Mouse (Mus musculus) natural killer cell, adult 2 months (primary cell): ENCODE results near the gene Zan.
"Not testable (repeated sequence)": the region's sequence is repeated elsewhere in the genome, so short reads cannot be mapped to it uniquely, and the experiment has no call there.

Source experiments
- DNase-seq, 2 experiments: peaks; one replicate each; pipeline ENCODE4 v3.0.0; 2022; ENCODE audit warnings: low spot score in 2 of 2

Gene Zan

DNA sequence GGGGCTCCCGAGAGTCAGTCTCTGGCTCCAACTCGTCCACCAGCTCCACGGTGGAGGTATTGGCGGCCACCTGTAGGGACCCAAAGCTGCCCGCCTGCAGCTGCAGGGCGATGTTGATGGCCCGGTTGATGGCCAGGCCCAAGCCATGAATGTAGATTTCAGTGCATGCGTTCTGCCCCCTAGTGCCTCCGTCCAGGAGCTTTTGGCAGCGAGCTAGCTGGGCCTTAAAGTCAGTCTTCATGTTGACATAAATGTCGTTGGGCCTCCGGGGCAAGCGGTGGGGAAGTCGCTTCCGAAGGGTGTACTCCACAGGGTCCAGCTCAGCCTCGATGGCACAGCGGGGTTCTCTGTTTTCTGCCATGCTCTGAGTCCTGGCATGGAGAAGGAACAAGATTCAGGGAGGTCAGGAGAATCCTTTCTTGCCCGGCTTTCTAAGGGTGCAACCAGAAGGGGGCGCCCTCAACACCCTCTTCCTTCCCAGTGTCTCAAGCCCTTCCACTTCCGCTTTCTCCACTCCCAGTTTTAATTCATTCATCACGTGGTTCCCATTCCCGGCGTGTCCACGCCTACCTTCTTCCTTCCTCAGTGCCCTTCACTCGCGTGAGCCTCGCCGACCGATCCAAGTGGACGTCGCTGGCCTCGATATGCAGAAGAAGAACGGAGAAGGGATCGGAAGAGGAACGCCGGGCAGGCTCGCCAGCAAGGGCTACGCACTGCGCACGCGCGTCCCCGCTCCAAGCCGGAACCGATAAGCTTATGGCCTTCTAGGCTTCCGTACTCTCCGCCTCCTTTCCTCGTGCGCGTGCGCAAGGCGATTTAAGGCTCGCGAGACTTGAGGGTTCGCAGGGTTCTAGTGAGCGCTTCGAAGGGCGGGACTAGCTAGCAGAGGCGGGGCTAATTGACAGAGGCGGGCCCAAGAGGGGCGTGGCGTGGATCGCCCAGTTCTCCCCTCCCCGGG, 25.1 kb upstream of the Zan start, which contains the start of gene Pop7:
TSS of gene Pop7 (minus strand) at position 810 of the 958 bp plus-strand sequence.
- DNase-seq: peak; percentile 100

DNA sequence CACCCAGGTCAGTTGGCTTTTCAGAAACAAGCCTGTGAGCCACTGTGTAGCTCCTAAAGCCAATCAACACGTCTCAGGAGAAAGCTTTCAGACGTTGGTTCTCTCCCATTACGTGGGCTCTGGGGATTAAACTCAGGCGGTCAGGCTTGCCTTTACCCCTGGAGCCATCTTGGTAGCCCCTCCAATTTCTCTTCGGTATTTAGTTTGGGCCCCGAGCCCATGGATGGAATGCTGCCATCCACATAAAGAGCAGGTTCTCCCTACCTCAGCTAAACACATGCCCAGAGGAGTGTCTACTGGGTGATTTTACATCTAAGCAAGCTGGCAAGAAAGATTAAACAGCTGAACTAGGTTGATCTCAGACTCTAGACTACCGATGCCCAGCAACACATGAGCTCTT, 23.3 kb upstream of the Zan start:
- DNase-seq: no peak

DNA sequence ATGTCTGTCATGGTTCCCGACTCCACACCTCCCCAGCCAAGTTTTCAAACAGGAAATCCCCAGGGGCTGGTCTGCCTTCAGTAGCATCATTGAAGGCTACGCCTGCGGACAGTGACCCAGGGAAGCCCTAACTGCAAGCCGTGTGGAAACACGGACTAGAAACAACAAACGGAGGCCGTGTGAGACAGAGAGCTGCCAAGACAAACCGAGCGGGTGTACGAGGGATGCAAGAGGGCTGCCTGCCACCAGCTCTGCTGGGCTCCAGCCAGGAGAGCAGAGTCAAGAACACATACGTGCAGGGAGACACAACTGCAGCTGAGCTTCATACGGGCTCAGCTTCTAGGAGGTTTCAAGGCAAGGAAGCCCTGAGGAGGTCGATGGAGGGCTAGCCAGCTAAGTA, 17.0 kb upstream of the Zan start:
- DNase-seq: no peak

DNA sequence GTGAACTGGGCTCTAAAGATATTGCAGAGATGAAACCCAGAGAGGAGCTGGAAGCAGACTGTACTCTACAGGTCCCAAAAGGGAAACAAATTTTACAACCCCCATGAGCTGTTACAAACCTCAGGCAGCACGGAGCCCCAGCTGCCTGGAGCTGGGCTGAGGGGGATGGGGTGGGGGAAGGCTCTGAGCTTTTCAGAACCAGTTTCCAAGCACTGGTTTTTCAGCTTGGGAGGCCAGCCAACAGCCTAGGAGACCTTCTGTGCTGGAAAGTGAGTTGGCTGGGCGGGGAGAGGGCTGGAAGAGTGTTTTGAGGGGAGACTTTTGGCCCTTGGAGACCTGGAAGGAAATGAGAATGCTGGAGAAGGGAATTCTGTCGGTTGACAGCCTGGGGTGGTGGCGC, 14.7 kb upstream of the Zan start:
- DNase-seq: no peak

DNA sequence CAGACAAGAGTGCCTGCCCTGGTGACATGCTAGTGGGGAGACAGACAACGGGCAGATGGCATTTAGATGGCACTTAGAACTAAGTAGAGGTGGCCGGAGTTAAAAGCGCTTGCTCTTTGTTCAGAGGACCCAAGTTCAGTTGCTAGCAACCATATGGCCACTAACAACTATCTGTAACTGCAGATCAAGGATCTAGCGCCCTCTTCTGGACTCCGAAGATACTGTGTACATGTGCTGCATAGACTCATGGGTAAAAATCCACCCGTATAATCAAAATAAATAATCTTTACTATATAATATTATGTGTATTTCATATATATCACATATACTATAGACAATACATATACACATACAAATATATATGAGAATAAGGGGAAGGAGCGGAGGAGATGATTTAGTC, 10.8 kb upstream of the Zan start:
- no peak for DNase-seq

DNA sequence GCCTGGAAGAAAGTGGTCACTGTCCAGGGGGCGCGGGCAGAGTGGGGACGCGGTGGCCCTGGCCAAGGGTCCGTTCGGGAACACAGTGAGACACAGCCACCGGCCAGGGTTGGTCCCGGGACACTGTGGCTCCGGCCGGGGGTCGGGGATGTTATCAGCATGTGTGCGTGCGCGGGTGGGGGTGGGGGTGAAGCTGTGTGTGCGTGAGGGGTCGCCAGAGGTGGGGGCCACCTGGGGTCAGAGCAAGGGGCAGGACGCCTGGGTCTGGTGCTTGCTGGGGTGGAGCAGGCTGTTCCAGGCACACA, 8.9 kb upstream of the Zan start:
- DNase-seq: no peak

DNA sequence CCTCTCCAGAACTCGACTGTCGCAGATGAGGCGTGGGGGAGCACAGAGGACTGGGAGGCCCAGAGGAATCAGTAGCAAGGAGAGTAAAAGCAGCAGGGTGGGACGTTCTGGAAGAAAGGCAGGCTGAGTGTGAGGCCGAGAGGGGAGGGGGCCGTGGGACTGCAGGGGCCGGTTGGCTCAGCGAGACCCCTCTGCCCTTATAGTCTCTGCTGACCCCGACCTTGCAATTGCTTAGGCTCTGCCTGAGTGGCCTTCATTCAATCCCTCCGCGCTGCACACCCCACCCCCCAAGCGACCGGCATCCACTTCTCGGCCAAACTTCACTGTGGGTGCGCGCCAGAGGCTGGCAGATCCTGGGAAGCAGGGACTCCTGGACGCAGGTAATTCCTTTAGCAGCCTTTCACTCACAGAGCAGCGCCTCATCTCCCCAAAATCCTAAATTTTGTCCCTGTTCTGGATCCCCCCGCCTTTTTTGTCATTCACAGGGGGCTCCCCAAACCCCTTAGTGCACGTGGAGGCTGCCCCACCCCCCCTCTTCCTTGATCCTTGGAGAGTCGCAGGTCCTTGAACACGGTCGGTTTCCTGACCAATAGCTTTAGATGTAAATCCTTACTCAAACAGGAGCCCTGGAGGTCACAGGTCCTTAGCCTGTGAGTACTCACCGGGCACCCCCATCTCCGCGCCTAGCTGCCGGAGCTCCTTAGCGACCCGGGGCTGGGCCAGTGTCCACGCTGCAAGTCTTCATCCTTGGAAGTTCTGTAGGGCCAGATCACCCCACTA, 8.4 kb upstream of the Zan start:
- no peak for DNase-seq

DNA sequence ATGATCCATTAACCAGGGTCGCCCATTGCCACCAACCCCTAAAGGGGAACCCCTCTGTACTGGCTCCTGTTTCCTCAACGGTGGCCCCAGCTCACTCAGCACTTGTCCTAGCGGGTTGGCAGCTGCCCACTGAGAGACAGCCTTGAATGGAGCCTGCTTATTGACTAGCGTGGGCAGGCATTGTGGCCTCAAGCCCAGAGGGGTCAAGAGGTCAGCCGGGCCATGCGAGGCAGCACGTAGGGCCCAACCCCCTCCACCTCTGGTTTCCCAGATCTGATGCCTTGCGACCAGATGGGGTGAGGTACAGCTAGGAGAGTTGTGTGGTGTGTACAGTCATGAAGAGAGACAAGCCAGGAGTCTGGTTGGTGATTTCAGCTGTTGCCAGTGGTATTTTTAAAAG, 5.0 kb upstream of the Zan start:
- DNase-seq: no peak

DNA sequence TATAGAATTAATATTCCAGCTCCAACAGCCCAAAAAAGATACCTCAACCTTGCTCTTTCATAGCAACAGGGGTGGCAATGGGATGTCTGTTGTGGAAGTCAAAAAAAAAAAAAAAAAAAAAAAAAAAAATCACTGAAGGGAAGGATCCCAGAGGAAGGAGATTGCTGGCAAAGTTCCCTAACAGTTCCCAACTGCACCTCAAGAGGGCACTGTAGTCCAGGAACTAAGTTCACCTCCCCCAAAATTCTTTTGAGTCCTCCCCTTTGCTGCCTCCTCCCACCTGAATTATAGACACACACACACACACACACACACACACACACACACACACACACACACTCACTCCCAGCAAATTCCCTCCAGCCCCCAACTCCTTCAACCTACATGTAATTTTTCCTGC, 4.3 kb upstream of the Zan start:
- peak; percentile 15 to 47 for DNase-seq

DNA sequence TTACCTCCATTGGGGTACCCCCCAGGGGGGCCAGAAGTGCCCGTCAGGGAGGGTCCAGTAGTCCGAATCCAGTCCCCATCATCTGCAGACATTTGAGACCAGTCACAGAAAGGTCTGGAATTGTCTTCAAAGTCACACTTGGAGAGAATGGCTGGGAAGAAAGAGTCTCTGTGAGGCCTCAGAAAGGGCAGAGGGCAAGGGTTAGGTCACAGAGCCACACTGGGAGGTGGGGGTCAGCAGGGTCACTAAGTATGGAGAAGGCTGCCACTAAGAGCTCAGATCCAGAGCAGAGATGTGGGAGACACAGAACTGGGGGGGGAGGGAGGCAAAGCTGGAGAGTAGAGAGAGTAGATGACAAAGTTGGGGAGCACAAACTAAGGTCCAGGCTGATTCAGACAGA, 2.5 kb downstream of the Zan start:
- DNase-seq: no peak

DNA sequence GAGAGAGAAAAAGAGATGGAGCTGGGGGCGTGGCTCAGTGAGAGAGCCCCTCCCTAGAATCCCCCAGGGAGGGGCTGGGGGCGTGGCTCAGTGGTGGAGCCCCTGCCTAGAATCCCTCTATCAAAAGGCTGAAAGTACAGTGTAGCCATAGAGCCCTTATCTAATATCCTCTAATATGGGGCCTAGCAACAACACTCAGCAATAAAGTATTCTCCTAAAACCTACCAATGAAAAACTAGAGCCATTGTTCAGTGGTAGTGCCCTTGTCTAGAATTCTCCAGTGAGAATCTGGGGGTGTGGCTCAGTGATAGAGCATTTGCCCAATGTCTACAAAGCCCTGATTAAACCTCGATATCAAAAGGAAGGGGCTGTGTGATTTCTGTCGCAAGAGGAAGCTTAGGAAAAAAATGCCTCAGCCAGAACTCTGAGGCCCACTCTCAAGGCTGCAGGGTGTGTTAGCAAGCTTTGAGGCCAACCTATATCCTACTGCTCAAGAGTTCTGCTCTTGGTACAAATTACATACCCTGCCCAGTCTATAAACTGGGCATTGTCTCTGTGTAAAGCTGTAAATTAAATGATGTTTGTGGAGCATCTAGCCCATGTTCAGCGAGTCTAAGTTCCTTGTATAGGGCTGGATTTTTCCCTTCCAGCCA, 4.5 kb downstream of the Zan start:
- DNase-seq: no peak

DNA sequence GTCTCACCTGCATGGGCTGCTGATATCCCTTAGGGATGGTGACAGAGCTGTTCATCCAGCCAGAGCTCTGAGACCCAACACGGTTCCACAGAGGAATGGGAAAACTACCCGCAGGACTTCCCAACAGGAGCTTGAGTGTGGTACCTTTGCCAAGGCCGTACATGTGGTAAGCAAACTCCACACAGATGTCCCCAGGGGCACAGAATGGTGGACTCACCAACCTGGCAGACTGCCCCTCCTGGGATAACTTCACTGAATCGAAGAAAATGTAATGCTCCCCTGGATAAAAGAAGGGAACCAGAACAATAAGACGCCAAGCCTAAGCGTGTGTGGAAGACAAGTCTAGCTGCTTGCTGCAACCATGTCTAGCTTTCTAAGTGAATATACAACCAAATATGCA, 9.9 kb downstream of the Zan start:
- no peak for DNase-seq

DNA sequence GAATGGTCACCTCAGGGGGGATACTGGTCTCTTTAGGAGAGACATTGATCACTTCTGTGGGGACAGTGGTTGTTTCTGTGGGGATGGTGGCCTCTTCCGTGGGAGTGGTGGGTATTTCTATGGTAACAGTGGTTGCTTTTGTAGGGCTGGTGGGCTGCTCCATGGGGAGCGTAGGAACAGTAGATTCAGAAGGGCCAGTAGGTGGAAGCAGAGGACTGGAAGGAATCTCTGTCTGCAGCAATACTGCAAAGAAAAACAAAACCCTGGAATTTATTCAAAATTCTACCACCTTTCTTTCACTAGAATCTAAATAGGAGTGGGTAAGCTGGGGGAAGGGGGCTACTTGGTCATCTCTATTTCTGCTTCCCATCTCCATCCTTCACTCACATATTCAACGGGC, 11.8 kb downstream of the Zan start:
- DNase-seq: no peak

DNA sequence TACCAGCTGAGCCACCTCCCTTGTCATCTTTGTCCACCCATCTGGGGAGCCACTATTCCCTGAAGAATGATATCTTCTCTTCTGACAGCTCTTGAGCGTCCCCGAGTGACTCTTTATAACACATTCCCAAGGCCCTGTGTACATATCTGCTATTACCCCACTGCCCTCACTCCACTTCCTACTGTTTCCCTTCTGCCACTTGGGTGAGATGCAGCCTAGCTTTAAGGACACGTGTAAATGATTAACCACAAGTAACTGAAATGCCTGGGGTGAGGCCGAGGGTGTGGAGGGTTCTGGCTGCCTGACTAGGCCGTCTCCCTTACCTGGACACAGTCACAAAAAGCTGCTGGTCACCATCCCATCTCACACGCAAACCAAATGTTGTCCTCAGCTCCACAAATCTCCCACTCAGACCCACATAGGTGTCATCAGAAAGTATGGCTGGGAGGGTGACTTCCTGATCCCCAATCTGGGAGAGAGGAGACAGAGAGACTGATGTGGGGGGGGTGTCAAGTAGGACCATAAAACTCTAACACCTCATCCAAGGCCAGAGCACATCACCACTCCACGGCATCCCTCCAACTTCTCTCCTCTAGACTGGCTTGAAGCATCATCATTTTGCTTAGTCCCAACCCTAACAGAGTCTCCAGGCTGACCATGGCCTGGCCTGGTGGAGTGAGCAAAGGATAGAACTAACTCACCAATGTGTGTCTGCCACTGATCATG, 20.8 kb downstream of the Zan start:
- DNase-seq: no peak

DNA sequence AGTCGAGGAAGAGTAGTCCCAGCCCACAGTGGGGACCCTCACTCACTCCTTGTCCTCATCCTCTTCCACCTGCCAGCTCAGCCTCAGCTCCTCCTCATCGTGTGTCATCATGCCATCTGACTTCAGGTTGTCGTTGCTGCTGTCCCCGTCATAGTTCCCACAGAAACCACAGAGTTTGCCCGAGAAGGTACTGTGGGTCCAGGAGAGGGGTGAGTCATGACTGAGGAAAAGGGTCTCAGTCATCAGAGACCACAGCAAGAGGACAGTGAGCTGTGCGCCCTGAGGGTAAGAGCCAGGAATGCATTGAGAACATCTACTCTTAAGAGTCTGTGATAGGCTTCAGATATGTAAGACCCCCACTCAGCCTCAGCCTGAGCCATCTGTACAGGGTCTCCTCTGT, 21.7 kb downstream of the Zan start:
- no peak for DNase-seq

DNA sequence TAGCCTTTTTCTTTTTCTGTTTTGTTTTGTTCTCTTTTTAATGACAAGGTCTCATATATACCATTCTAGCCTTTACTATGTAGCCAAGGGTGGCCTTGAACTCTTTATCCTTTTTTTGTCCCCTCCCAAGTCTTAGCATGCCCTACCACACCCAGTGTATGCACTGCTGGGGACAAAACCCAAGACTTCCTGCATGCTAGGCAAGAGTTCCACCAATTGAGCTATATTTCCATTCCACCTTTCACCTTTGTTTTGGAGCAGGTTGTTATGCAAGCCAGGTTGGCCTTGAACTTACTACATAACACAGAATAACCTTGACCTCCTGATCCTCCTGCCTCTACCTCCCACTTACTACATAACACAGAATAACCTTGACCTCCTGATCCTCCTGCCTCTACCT, 31.3 kb downstream of the Zan start:
- DNase-seq: no peak

DNA sequence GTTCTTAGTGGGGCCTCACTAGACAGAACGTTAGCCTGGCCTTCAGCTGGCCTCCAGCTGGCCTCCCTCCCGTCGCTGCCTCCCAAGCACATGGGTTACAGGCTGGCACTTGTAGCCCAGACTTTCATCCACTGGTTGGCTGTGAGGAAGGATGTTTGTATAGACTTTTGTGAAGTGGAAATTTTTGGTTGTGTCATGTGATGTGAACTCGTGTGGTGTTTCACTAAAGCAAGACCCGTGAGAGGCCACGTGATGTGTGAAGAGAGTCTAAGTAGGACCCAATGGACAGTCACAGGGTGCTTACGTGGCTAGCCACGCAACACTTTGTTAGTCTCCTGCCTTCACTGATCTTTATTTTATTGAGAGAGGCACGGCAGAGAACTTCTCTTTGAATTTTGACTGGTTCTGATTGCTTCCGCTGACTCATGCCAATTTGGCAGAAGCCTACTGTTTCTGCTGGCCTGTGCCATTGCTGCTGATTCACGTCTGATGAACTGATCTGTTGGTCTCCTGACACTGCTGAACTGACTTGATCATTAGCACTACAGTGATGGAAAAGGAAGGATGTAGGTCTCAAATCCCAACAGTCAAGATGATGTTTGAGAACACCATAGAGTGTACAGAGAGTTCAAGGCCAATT, 36.5 kb downstream of the Zan start:
- no peak for DNase-seq

DNA sequence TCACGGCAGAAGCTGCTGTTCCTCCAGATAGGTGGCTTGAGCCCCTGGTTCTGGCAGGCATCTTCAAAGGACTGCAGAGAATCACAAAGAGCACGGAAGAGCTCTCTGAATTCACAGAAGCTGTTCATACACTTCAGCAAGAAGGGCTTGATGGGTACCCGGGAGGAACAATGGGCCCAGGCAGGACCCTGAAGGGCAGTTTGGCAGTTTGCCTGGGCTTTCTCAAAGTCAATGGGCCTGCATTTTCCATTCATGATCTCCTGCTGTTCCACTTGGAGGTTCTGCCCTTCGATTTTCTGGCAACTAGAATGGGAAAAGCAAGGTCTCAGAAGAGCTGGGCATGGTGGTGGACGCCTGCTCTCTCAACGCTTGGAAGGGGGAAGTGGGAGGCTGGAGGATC, 43.0 kb downstream of the Zan start:
- no peak for DNase-seq

DNA sequence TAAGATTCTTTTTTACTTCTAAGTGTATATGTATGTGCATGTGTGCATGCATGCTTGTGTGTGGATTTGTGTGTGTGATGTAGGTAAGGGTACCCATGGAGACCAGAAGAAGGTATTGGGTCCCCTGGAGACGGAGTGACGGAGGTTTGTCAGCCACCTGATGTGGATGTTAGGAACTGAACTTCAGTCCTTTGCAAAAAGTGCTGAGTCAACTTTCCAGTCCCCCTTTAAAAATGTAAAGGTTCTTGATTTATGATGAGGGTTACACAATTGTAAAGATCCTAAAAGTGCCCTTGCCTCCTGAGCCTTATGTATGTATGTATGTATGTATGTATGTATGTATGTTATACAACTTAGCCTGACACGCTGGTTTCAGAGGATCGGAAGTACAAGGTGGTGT, 46.5 kb downstream of the Zan start:
- not testable (repeated sequence) for DNase-seq

DNA sequence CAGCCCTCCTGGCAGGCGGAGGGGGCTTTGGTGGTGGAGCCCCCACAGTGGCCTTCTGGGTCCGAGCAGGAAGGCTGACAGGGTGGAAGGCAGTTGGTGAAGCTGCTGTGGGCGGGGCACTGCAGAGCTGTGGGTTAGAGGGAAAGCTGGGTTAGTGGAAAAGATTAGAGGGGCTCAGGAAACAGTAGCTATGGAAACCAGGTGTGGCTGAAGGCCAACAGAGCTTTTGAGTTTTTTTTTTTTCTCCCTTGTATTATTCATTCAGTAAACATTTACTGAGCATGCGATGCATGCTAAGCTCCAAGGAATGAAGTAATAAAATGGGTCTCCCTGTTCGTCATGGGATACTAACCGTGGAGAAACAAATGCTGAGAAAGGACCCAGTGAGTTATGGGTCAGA, 51.2 kb downstream of the Zan start:
- DNase-seq: no peak

DNA sequence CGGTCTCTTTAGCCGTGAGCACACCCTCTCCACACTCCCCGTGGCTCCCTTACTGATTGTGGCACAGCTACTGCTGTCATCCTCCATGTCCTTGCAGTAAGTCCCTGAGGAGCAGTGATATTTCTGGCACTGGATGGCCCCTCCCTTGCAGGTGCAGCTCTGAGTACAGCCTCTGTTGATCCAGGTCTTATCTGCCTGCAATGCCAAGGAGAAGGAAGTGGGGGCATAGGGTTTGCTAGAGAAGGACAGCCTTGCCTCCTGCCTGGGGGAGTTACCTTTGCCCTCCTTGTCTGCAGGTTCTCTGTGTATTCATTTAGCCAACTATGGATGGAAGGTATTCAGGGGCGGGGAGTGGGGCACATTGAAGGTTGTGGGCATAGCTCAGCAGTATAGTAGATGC, 57.0 kb downstream of the Zan start:
- no peak for DNase-seq

DNA sequence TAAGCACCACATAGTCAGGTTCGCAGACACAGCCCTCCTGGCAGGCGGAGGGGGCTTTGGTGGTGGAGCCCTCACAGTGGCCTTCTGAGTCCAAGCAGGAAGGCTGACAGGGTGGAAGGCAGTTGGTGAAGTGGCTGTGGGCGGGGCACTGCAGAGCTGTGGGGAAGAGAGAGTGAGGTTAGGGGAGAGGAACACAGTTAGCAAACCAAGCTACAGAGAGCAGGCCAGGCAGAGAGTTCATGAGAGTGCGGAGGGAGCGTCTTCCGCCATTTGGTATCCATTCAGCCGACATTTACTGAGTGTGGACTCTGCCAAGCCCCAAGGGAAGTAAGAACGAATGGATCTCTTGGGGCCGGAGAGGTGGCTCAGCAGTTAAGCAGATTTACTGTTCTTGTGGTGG, 57.8 kb downstream of the Zan start:
- no peak for DNase-seq
